Mouse (Mus musculus) thymus, adult 2 months (tissue): ENCODE measurements around the gene Myl9.

ENCODE experiments used
- CTCF ChIP-seq: fragments of 200-500 bp; IDR thresholded peaks from 2 replicates; pipeline ENCODE4 v1.5.1; 2012; ENCODE audit warnings: mild to moderate bottlenecking, control low read depth, low read length, moderate library complexity, borderline replicate concordance; ENCODE audit not compliant: control insufficient read depth, poor library complexity, insufficient read depth; ENCODE audit errors: extremely low read depth
- POLR2A ChIP-seq: fragments of 200-500 bp; IDR thresholded peaks from 2 replicates; pipeline ENCODE4 v1.6.1; 2012; ENCODE audit warnings: mild to moderate bottlenecking, low read length, control low read depth, moderate library complexity; ENCODE audit not compliant: control insufficient read depth, poor library complexity, insufficient read depth; ENCODE audit errors: extremely low read depth

DNA sequence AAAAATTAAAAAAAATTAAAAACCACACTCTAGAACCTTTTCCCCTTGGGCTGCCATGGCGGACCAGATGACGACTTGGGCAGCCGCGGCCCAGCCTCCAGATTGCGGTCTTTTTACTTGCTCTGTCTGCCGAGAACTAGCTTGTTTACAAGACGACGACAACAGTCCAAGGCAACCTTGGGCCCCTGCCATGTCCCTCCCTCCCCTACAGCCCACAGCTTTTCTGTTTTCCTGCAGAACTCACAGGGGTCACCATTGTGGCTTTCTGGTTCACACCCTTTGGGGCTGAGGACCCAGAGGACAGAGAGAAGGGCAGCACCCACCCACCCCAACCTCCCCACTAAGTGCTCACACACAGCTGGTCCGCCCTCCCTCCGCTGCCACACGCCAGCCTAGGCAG, 12.1 kb upstream of the Myl9 start:
- TF ChIP-seq POLR2A (no peak), CTCF (no peak)
